Mouse (Mus musculus) R1 (cell line): Measurements from ENCODE around the gene Hoxa7.
A peak's percentile ranks its signal among the peaks of the same experiment; 100 is the strongest.

ENCODE experiments used
- DNase-seq: peaks from one replicate; pipeline ENCODE4 v3.0.0-alpha.2; 2018; ENCODE audit warnings: low read depth, low spot score

Gene Hoxa7

GRCm38 (mm10) chr6:52239625-52240388 lies 18.2 kb upstream of the Hoxa7 start:
- DNase-seq: no peak

- DNase-seq: no peak
These were observed 17.3 kb upstream of the Hoxa7 start for GRCm38 (mm10) chr6:52238976-52239375.

- DNase-seq: no peak
These were observed 16.5 kb upstream of the Hoxa7 start for GRCm38 (mm10) chr6:52238155-52238545.

GRCm38 (mm10) chr6:52237346-52238154 lies 15.9 kb upstream of the Hoxa7 start:
- no peak for DNase-seq

GRCm38 (mm10) chr6:52236806-52237205 lies 15.2 kb upstream of the Hoxa7 start:
- DNase-seq: no peak

- DNase-seq: no peak
These were observed 14.2 kb upstream of the Hoxa7 start for GRCm38 (mm10) chr6:52235866-52236265.

GRCm38 (mm10) chr6:52235267-52235666 lies 13.6 kb upstream of the Hoxa7 start:
- DNase-seq: no peak

- peak; percentile 54 for DNase-seq
These were observed 12.9 kb upstream of the Hoxa7 start for GRCm38 (mm10) chr6:52234428-52235140.

- DNase-seq: peak; percentile 55
These were observed 12.1 kb upstream of the Hoxa7 start for GRCm38 (mm10) chr6:52233546-52234427.

- no peak for DNase-seq
These were observed 11.4 kb upstream of the Hoxa7 start for GRCm38 (mm10) chr6:52232984-52233545.

- peak; percentile 83 for DNase-seq
These were observed 10.9 kb upstream of the Hoxa7 start for GRCm38 (mm10) chr6:52232568-52232965.

- peak; percentile 52 for DNase-seq
These were observed 10.4 kb upstream of the Hoxa7 start for GRCm38 (mm10) chr6:52231885-52232567.

- peak; percentile 21 for DNase-seq
These were observed 9.0 kb upstream of the Hoxa7 start, which contains the start of gene Hoxa9 for GRCm38 (mm10) chr6:52230516-52231165. Gene Hoxa9 (minus strand): TSS chr6:52231089.

- peak; percentile 57 for DNase-seq
These were observed 8.1 kb upstream of the Hoxa7 start for GRCm38 (mm10) chr6:52229558-52230416.

- DNase-seq: peak; percentile 35
These were observed 7.1 kb upstream of the Hoxa7 start for GRCm38 (mm10) chr6:52228475-52229465.

GRCm38 (mm10) chr6:52227470-52228222 lies 6.0 kb upstream of the Hoxa7 start:
- DNase-seq: no peak
